In genomic region chr6:124745490-124746295, GRCm38 (mm10) we compare ENCODE assay signal across 8 mouse cellular contexts. TPM values are rescaled to one million over a fixed set of nuclear protein-coding genes. Genes with fewer than 3 reads are reported as not detected.
DNase-seq lines count a peak whose midpoint lies in the region.

No protein-coding gene starts in this region.

- peak overlapping the region; percentile 95 for H3K4me3 ChIP-seq in megakaryocyte, embryonic 14.5 days (replicated peaks)

- no peaks in the 10 kb centered on the region for H3K9me3 ChIP-seq in megakaryocyte, embryonic 14.5 days

- peaks cover 53% of the 10 kb centered on the region for H3K36me3 ChIP-seq in megakaryocyte, embryonic 14.5 days (replicated peaks; ENCODE audit: low read length)

- H3K4me1 ChIP-seq in megakaryocyte, embryonic 14.5 days, result peaks cover 50% of the 10 kb centered on the region

- H3K27me3 ChIP-seq in megakaryocyte, embryonic 14.5 days (replicated peaks), result no peaks in the 10 kb centered on the region

- peak; percentile 97 to 98 for DNase-seq in adrenal gland, adult (ENCODE audit: inconsistent age in 2 of 2, low spot score in 1 of 2)
- DNase-seq in embryo, embryonic 10 days (ENCODE audit: low spot score), result peak; percentile 96
- peak; percentile 94 for DNase-seq in gastrocnemius, postnatal 10 days
- DNase-seq in induced T-regulatory cell, adult 2 months (ENCODE audit: low read depth), result peak; percentile 96
- DNase-seq in left cerebral cortex, adult 9 months (ENCODE audit: low spot score in 2 of 2), result peak; percentile 86 to 93
- DNase-seq in right cerebral cortex, adult 2 months (ENCODE audit: low spot score in 2 of 2), result peak; percentile 92 to 93
- DNase-seq in urinary bladder, postnatal 10 days (ENCODE audit: low spot score), result peak; percentile 77

RNA-seq across cellular contexts. Expression of gene Grcc10, which starts 4.5 kb away (rescaled TPM):
- total RNA-seq in gastrocnemius, postnatal 10 days (2021), result 100 to 1,000 TPM; 213 to 226 TPM
- polyA plus RNA-seq in megakaryocyte, embryonic 14.5 days (2012; ENCODE audit: insufficient read depth, low replicate concordance), result 11.7 and 65.2 TPM in 2 replicates

RNA-seq across cellular contexts. Expression of gene Ptpn6, which starts 7.2 kb away (rescaled TPM):
- total RNA-seq in gastrocnemius, postnatal 10 days (2021), result 1 to 10 TPM; 1.8 to 3.8 TPM
- polyA plus RNA-seq in megakaryocyte, embryonic 14.5 days (2012; ENCODE audit: insufficient read depth, low replicate concordance), result 19.9 and 20.1 TPM in 2 replicates

RNA-seq across cellular contexts. Expression of gene Gm45234, which starts 10.1 kb away (rescaled TPM):
- not detected for total RNA-seq in gastrocnemius, postnatal 10 days (2021)
- polyA plus RNA-seq in megakaryocyte, embryonic 14.5 days (2012; ENCODE audit: insufficient read depth, low replicate concordance), result 43.0 TPM in 1 of 2 replicates, not detected in the other

RNA-seq across cellular contexts. Expression of gene Atn1, which starts 10.6 kb away (rescaled TPM):
- total RNA-seq in gastrocnemius, postnatal 10 days (2021), result 10 to 100 TPM; 37.6 to 46.7 TPM
- polyA plus RNA-seq in megakaryocyte, embryonic 14.5 days (2012; ENCODE audit: insufficient read depth, low replicate concordance), result 38.5 and 97.6 TPM in 2 replicates

RNA-seq across cellular contexts. Expression of gene Eno2, which starts 23.8 kb away (rescaled TPM):
- total RNA-seq in gastrocnemius, postnatal 10 days (2021), result 1 to 10 TPM; 2.9 to 6.5 TPM
- 5.8 and 6.2 TPM in 2 replicates for polyA plus RNA-seq in megakaryocyte, embryonic 14.5 days (2012; ENCODE audit: insufficient read depth, low replicate concordance)

Comparison
In these comparisons a context has a peak if more than half of its experiments do, and no peak if none do; other contexts are left out.
1. Peak in every context shown above with its lines: DNase-seq and H3K4me3 ChIP-seq.